ENCODE assay signal across 20 mouse cellular contexts in the genomic region with DNA sequence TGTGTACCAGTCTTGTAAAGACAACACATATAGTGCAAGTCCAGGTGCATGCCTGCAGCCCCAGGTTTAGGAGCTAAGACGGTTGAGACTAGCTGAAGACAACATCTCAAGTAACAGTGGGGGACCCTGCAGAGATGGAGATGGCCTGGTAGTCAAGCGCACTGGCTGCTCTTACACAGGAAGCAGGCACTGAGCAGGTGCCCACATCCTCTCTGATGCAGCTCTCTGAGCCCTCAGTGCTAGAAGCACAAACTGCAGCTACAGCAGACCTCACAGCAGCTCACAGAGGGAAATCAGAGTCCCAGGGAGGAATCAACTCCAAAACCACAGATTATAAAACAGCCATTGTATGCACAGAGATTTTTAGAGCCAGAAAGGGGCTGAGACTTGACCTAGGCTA. TPM values are rescaled to one million over a fixed set of nuclear protein-coding genes. Genes with fewer than 3 reads are reported as not detected.
DNase-seq lines count a peak whose midpoint lies in the region; ATAC-seq and TF ChIP-seq lines count a peak whose summit lies in the region.
"Had no signal": no experiment of that assay in that cellular context is flagged by ENCODE, and none has a peak within 500 bp of the region (broad histone marks: within the 10 kb centered on the region; RNA-seq: fewer than 3 reads in every experiment).

No protein-coding gene starts in this region.

- WGBS in lung, embryonic 16.5 days = 70% methylated on average over 2 of the region's 2 CpGs
- WGBS in liver, embryonic 12.5 days (ENCODE audit: insufficient replicate concordance) = 67% methylated on average over 2 of the region's 2 CpGs
- WGBS in intestine, embryonic 15.5 days = 83% methylated on average over 2 of the region's 2 CpGs

- no peak for ATAC-seq in lung, embryonic 16.5 days (ENCODE audit: low read depth)
- no peak for ATAC-seq in liver, embryonic 12.5 days
- ATAC-seq in intestine, embryonic 15.5 days = no peak
- ATAC-seq: hindbrain, postnatal 0 days had no signal

- no peaks in the 10 kb centered on the region for H3K9me3 ChIP-seq in lung, embryonic 16.5 days (ENCODE audit: control insufficient read depth, low read length)
- H3K9me3 ChIP-seq in liver, embryonic 12.5 days (replicated peaks) = no peaks in the 10 kb centered on the region
- no peaks in the 10 kb centered on the region for H3K9me3 ChIP-seq in intestine, embryonic 15.5 days
- H3K9me3 ChIP-seq: embryonic facial prominence, embryonic 15.5 days; heart, embryonic 13.5 days; limb, embryonic 12.5 days; midbrain, embryonic 12.5 days; neural tube, embryonic 15.5 days had no signal

- H3K4me3 ChIP-seq in gastrocnemius, adult 2 months = peak overlapping the region; percentile 31
- H3K4me3 ChIP-seq in lung, embryonic 16.5 days (ENCODE audit: low read length) = no peak overlapping the region
- no peak overlapping the region for H3K4me3 ChIP-seq in liver, embryonic 12.5 days
- no peak overlapping the region for H3K4me3 ChIP-seq in intestine, embryonic 15.5 days (replicated peaks)
- H3K4me3 ChIP-seq: embryonic facial prominence, embryonic 15.5 days; heart, embryonic 13.5 days; limb, embryonic 12.5 days; midbrain, embryonic 12.5 days; neural tube, embryonic 15.5 days had no signal

- peaks cover 25% of the 10 kb centered on the region for H3K4me1 ChIP-seq in lung, embryonic 16.5 days (replicated peaks; ENCODE audit: control insufficient read depth, insufficient read depth, low read length)
- no peaks in the 10 kb centered on the region for H3K4me1 ChIP-seq in liver, embryonic 12.5 days
- H3K4me1 ChIP-seq in intestine, embryonic 15.5 days (replicated peaks) = peaks cover 4% of the 10 kb centered on the region
- H3K4me1 ChIP-seq: limb, embryonic 12.5 days had no signal

- DNase-seq in gastrocnemius, adult 2 months = no peak
- no peak for DNase-seq in gastrocnemius, adult 18-20 months (ENCODE audit: low spot score)
- DNase-seq in lung, postnatal 10 days = no peak
- DNase-seq in thymus, adult 18-20 months = peak; percentile 16 to 22
- DNase-seq in right cerebral cortex, postnatal 36 days (ENCODE audit: low spot score in 2 of 2) = no peak
- DNase-seq: cerebellum, adult 9-10 months; embryo, embryonic 11 days; heart, postnatal 4 days; layer of hippocampus, adult 9-11 months; right cerebral cortex, postnatal 4 days had no signal

- no peak overlapping the region for H3K9ac ChIP-seq in lung, embryonic 16.5 days (ENCODE audit: low read length)
- no peak overlapping the region for H3K9ac ChIP-seq in liver, embryonic 12.5 days
- H3K9ac ChIP-seq in intestine, embryonic 15.5 days = no peak overlapping the region
- H3K9ac ChIP-seq: embryonic facial prominence, embryonic 15.5 days; heart, embryonic 13.5 days; limb, embryonic 12.5 days; liver, embryonic 14.5 days; midbrain, embryonic 12.5 days; neural tube, embryonic 15.5 days had no signal

- peak overlapping the region; percentile 77 for H3K27ac ChIP-seq in gastrocnemius, adult 2 months
- peak overlapping the region; percentile 68 for H3K27ac ChIP-seq in lung, embryonic 16.5 days (ENCODE audit: low read length)
- H3K27ac ChIP-seq in liver, embryonic 12.5 days = no peak overlapping the region
- H3K27ac ChIP-seq in intestine, embryonic 15.5 days = no peak overlapping the region
- H3K27ac ChIP-seq: embryonic facial prominence, embryonic 15.5 days; heart, embryonic 13.5 days; limb, embryonic 12.5 days; liver, embryonic 14.5 days; midbrain, embryonic 12.5 days; neural tube, embryonic 15.5 days had no signal

- H3K36me3 ChIP-seq in lung, embryonic 16.5 days (ENCODE audit: control insufficient read depth, insufficient read depth, low read length) = no peaks in the 10 kb centered on the region
- H3K36me3 ChIP-seq in liver, embryonic 12.5 days = peaks cover 30% of the 10 kb centered on the region
- H3K36me3 ChIP-seq in intestine, embryonic 15.5 days = no peaks in the 10 kb centered on the region

- H3K4me2 ChIP-seq in lung, embryonic 16.5 days (ENCODE audit: low read depth, low read length) = no peak overlapping the region
- no peak overlapping the region for H3K4me2 ChIP-seq in liver, embryonic 12.5 days
- no peak overlapping the region for H3K4me2 ChIP-seq in intestine, embryonic 15.5 days (replicated peaks)
- H3K4me2 ChIP-seq: embryonic facial prominence, embryonic 15.5 days; heart, embryonic 13.5 days; limb, embryonic 12.5 days; midbrain, embryonic 12.5 days; neural tube, embryonic 15.5 days had no signal

- H3K27me3 ChIP-seq in lung, embryonic 16.5 days (ENCODE audit: control insufficient read depth, insufficient read depth, low read depth, low read length) = no peaks in the 10 kb centered on the region
- H3K27me3 ChIP-seq in liver, embryonic 12.5 days (replicated peaks) = no peaks in the 10 kb centered on the region
- H3K27me3 ChIP-seq in intestine, embryonic 15.5 days (replicated peaks) = no peaks in the 10 kb centered on the region
- H3K27me3 ChIP-seq: embryonic facial prominence, embryonic 15.5 days; heart, embryonic 13.5 days; limb, embryonic 12.5 days; midbrain, embryonic 12.5 days; neural tube, embryonic 15.5 days had no signal

- TF ChIP-seq CTCF in gastrocnemius, adult 2 months (IDR thresholded peaks at IDR 0.05) = no peak

- intact Hi-C loops in gastrocnemius, adult 2 months (cut with DNase I) = no loop called here

RNA-seq across cellular contexts. Expression of gene Cog7, which starts 47.2 kb away (rescaled TPM):
- 10 to 100 TPM; 10.5 to 13.9 TPM for total RNA-seq in gastrocnemius, adult 2 months (2021)
- total RNA-seq in gastrocnemius, adult 18-20 months (2021) = 10 to 100 TPM; 11.6 TPM
- polyA plus RNA-seq in lung, embryonic 16.5 days (2015; fragmentation: Nextera tagmentation; extraction: Ambion mirVana) = 26.1 and 30.7 TPM in 2 replicates
- polyA plus RNA-seq in liver, embryonic 12.5 days (2016; fragmentation: Nextera tagmentation; extraction: Ambion mirVana) = 15.1 and 16.7 TPM in 2 replicates
- polyA plus RNA-seq in intestine, embryonic 15.5 days (2015; fragmentation: Nextera tagmentation; extraction: Ambion mirVana) = 18.0 and 21.8 TPM in 2 replicates

Comparison
In these comparisons a context has a peak if more than half of its experiments do, and no peak if none do; other contexts are left out.
1. DNase-seq: peak in thymus, adult 18-20 months (2 of 2); none in gastrocnemius, adult 2 months (single experiment), gastrocnemius, adult 18-20 months (single experiment), lung, postnatal 10 days (single experiment) and right cerebral cortex, postnatal 36 days (0 of 2).
2. H3K27ac ChIP-seq: peak in gastrocnemius, adult 2 months (single experiment) and lung, embryonic 16.5 days (single experiment); none in liver, embryonic 12.5 days (single experiment) and intestine, embryonic 15.5 days (single experiment).